In the genomic region with DNA sequence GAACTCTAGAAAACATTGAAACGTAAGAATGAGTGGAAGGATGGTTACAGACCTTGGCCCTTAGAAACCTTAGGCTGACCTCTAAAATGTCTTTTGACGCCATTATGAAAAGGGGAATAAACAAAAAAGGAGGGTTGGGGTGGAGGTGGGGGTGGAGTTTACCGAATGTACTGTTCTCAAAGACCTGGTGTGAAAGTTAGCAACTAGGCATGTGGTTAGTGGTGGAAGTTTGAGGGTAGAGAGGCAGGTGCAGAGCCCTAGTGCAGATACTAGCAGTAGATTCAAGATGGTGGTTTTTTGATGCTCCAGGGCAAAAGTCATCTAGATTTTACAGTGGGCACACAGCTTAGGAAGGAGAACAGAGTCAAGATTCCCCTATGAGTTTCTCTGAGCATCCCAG, we compare ENCODE assay signal across 24 mouse cellular contexts. TPM values are rescaled to one million over a fixed set of nuclear protein-coding genes. Genes with fewer than 3 reads are reported as not detected.
DNase-seq lines count a peak whose midpoint lies in the region; ATAC-seq lines count a peak whose summit lies in the region.
"Had no signal": no experiment of that assay in that cellular context is flagged by ENCODE, and none has a peak within 500 bp of the region (broad histone marks: within the 10 kb centered on the region; RNA-seq: fewer than 3 reads in every experiment).

No protein-coding gene starts in this region.

- DNase-seq in midbrain, embryonic 11.5 days (ENCODE audit: low spot score, missing footprints): peak; percentile 59
- peak; percentile 76 for DNase-seq in naive thymus-derived CD4-positive, alpha-beta T cell, adult 2 months (ENCODE audit: low read depth)
- peak; percentile 81 for DNase-seq in thymus, postnatal 14 days
- DNase-seq in gastrocnemius, adult 8-10 months (ENCODE audit: low spot score in 2 of 2): no peak
- no peak for DNase-seq in heart, postnatal 10 days
- DNase-seq in Muller cell, postnatal 12 days (ENCODE audit: inconsistent ontology term): no peak
- DNase-seq: adrenal gland, postnatal 14 days; cerebellum, adult 11 months; cerebellum, postnatal 10 days; gastrocnemius, postnatal 14 days; heart, adult 11 months; kidney, adult 18-20 months; kidney, postnatal 10 days; lung, adult 18-20 months; lung, postnatal 10 days; midbrain, embryonic 14.5 days had no signal

- H3K27ac ChIP-seq in midbrain, embryonic 11.5 days (ENCODE audit: low read depth, low read length): no peak overlapping the region
- H3K27ac ChIP-seq in midbrain, embryonic 13.5 days: no peak overlapping the region
- H3K27ac ChIP-seq: forebrain, embryonic 10.5 days; limb, embryonic 13.5 days; liver, embryonic 12.5 days had no signal

- H3K9ac ChIP-seq in midbrain, embryonic 11.5 days (ENCODE audit: low read length): no peak overlapping the region
- no peak overlapping the region for H3K9ac ChIP-seq in midbrain, embryonic 13.5 days (replicated peaks)
- H3K9ac ChIP-seq: limb, embryonic 13.5 days; liver, embryonic 12.5 days had no signal

- H3K27me3 ChIP-seq in midbrain, embryonic 11.5 days (ENCODE audit: control insufficient read depth, insufficient read depth, low read length): no peaks in the 10 kb centered on the region
- no peaks in the 10 kb centered on the region for H3K27me3 ChIP-seq in midbrain, embryonic 13.5 days
- H3K27me3 ChIP-seq: CH12.LX; limb, embryonic 13.5 days; liver, embryonic 12.5 days had no signal

- no peak for ATAC-seq in midbrain, embryonic 11.5 days (ENCODE audit: low FRiP score)
- ATAC-seq in midbrain, embryonic 13.5 days: no peak
- ATAC-seq: forebrain, embryonic 16.5 days; liver, embryonic 12.5 days had no signal

- WGBS in midbrain, embryonic 11.5 days: 89% methylated on average over 3 of the region's 3 CpGs
- 92% methylated on average over 3 of the region's 3 CpGs for WGBS in midbrain, embryonic 13.5 days

- intact Hi-C loops in heart, postnatal 10 days (cut with DNase I): no loop called here

- no peaks in the 10 kb centered on the region for H3K9me3 ChIP-seq in midbrain, embryonic 11.5 days (ENCODE audit: control insufficient read depth, low read length)
- H3K9me3 ChIP-seq in midbrain, embryonic 13.5 days: no peaks in the 10 kb centered on the region
- H3K9me3 ChIP-seq: forebrain, embryonic 10.5 days; limb, embryonic 13.5 days; liver, embryonic 12.5 days had no signal

- H3K4me3 ChIP-seq in midbrain, embryonic 11.5 days (ENCODE audit: low read depth, low read length): no peak overlapping the region
- no peak overlapping the region for H3K4me3 ChIP-seq in midbrain, embryonic 13.5 days (replicated peaks)
- H3K4me3 ChIP-seq: forebrain, embryonic 10.5 days; limb, embryonic 13.5 days; liver, embryonic 12.5 days had no signal

- H3K4me2 ChIP-seq in midbrain, embryonic 11.5 days: no peak overlapping the region
- H3K4me2 ChIP-seq in midbrain, embryonic 13.5 days (replicated peaks): no peak overlapping the region
- H3K4me2 ChIP-seq: heart, embryonic 11.5 days; limb, embryonic 13.5 days; liver, embryonic 12.5 days had no signal

- no peaks in the 10 kb centered on the region for H3K4me1 ChIP-seq in midbrain, embryonic 11.5 days (ENCODE audit: control insufficient read depth, insufficient read depth, low read length)
- no peaks in the 10 kb centered on the region for H3K4me1 ChIP-seq in midbrain, embryonic 13.5 days (replicated peaks)
- H3K4me1 ChIP-seq: limb, embryonic 13.5 days; liver, embryonic 12.5 days had no signal

- H3K36me3 ChIP-seq in midbrain, embryonic 11.5 days (ENCODE audit: control insufficient read depth, insufficient read depth, low read length): no peaks in the 10 kb centered on the region
- no peaks in the 10 kb centered on the region for H3K36me3 ChIP-seq in midbrain, embryonic 13.5 days
- H3K36me3 ChIP-seq: forebrain, embryonic 10.5 days; G1E; limb, embryonic 13.5 days; liver, embryonic 12.5 days had no signal

RNA-seq across cellular contexts. Expression of gene Ptprc, which starts 18.5 kb away (rescaled TPM):
- polyA plus RNA-seq in midbrain, embryonic 11.5 days (2014; fragmentation: Nextera tagmentation; extraction: Ambion mirVana): 0.98 and 2.0 TPM in 2 replicates
- 0.61 and 1.2 TPM in 2 replicates for polyA plus RNA-seq in midbrain, embryonic 13.5 days (2015; fragmentation: Nextera tagmentation; extraction: Ambion mirVana)
- 1 to 10 TPM in 1 of 4 experiments, under 1 TPM in 3; 0.53 to 1.1 (median 0.90) TPM for total RNA-seq in gastrocnemius, adult 8-10 months (2022)
- 1 to 10 TPM; 4.5 to 5.5 TPM for total RNA-seq in heart, postnatal 10 days (2021)
- polyA plus RNA-seq: G1E had no signal

Comparison
In these comparisons a context has a peak if more than half of its experiments do, and no peak if none do; other contexts are left out.
1. DNase-seq: peak in midbrain, embryonic 11.5 days (single experiment), naive thymus-derived CD4-positive, alpha-beta T cell, adult 2 months (single experiment) and thymus, postnatal 14 days (single experiment); none in gastrocnemius, adult 8-10 months (0 of 2), heart, postnatal 10 days (0 of 2) and Muller cell, postnatal 12 days (single experiment).